Mouse (Mus musculus): ENCODE results near the gene Maz.

DNA sequence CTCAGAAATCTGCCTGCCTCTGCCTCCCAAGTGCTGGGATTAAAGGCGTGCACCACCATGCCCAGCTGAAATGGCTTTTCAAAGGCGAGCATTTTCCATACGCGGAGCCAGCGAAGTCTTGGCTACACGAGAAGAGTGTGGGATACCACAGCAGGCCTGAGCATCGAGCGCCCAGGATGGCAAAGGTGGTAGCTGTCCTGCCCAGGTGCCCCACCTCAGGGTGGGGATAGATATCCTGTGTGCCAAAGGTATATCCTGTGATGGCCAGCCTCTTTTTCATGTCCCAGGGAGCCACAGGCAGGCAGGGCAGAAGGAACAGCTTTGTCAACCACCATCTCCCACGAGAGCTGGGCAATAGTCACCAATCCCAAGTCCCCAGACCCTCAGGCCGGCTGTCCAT, 14.0 kb downstream of the Maz start:
- no peak for TF ChIP-seq CTCF (IDR thresholded peaks at IDR 0.05; ENCODE audit: low read depth, low read length)
- no peak for TF ChIP-seq TAL1 (conservative IDR thresholded peaks at IDR 0.05; ENCODE audit: low read depth, low read length)
- TF ChIP-seq POLR2AphosphoS5 (IDR thresholded peaks at IDR 0.05; ENCODE audit: insufficient replicate concordance, low read depth, low read length), result no peak
- TF ChIP-seq GATA1 (IDR thresholded peaks at IDR 0.05; ENCODE audit: borderline replicate concordance, low read length), result no peak
- no peak for TF ChIP-seq GATA2 (IDR thresholded peaks at IDR 0.05; ENCODE audit: borderline replicate concordance, low read depth, low read length)
